Mouse (Mus musculus) bone marrow macrophage, adult 2 months (primary cell): ENCODE data around the gene Tanc1.

Source experiments
- CTCF ChIP-seq: IDR thresholded peaks from 2 replicates; pipeline ENCODE4 v1.5.1; 2012; ENCODE audit warnings: low read depth, mild to moderate bottlenecking, low read length, moderate library complexity
- POLR2A ChIP-seq: IDR thresholded peaks from 2 replicates; pipeline ENCODE4 v1.6.1; 2012; ENCODE audit warnings: mild to moderate bottlenecking, low read depth, low read length, borderline replicate concordance

DNA sequence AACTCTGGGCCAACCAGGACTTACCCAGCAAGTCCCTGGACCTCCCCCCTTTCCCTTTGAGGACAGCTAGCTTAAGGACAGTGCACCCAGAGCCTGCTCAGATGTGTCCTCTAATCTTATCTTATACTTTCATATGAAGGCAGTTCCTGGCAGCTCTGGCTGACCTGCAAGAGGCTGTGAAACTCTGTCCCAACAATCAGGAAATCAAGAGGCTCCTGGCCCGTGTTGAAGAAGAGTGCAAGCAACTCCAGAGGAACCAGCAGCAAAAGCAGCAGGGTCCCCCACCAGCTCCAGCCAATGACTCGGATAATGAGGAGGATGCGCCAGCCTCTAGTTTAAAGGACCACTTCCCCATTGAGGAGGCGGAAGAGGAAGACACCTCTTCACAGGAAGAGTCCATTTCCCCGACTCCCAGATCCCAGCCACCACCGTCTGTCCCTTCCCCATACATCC is 230.7 kb downstream of the Tanc1 start:
- no peak for TF ChIP-seq CTCF
- TF ChIP-seq POLR2A, result no peak
